Mouse (Mus musculus) thymus, adult 18-20 months (tissue): ENCODE results near the gene Rhof.

ENCODE experiments used
- DNase-seq, 2 experiments: peaks; one replicate each; pipeline ENCODE4 v3.0.0; 2022; ENCODE audit warnings: mixed read lengths in 2 of 2

Gene Rhof

DNA sequence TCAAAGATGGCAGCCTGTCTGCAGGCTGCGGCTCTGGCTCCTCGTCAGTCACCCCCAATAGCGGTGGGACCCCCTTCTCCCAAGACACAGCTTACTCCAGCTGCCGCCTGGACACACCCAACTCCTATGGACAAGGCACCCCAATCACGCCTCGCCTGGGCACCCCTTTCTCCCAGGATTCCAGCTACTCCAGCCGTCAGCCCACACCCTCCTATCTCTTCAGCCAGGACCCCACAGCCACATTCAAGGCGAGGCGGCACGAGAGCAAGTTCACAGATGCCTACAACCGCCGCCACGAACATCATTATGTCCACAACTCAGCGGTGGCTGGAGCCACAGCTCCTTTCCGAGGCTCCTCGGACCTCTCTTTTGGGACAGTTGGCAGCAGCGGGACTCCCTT, 15.1 kb upstream of the Rhof start:
- DNase-seq, result no peak

DNA sequence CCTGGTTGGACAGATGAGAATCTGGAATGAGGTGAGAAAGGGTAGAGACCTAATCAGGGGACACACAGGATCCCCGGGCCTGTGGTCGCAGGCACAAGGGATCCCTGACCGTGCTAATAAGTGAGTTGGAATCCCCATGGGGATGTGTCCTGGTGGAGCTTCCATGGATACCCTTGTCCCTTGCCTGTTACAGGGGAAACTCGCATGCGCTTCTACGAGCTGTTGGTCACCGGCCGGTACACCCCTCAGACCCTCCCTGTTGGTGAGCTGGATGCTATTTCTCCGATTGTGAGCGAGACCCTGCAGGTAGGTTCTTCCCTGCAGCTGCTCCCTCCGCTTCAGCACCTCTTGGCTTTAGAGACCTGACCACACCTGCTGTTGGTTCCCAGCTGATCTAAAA, 13.9 kb upstream of the Rhof start:
- no peak for DNase-seq

DNA sequence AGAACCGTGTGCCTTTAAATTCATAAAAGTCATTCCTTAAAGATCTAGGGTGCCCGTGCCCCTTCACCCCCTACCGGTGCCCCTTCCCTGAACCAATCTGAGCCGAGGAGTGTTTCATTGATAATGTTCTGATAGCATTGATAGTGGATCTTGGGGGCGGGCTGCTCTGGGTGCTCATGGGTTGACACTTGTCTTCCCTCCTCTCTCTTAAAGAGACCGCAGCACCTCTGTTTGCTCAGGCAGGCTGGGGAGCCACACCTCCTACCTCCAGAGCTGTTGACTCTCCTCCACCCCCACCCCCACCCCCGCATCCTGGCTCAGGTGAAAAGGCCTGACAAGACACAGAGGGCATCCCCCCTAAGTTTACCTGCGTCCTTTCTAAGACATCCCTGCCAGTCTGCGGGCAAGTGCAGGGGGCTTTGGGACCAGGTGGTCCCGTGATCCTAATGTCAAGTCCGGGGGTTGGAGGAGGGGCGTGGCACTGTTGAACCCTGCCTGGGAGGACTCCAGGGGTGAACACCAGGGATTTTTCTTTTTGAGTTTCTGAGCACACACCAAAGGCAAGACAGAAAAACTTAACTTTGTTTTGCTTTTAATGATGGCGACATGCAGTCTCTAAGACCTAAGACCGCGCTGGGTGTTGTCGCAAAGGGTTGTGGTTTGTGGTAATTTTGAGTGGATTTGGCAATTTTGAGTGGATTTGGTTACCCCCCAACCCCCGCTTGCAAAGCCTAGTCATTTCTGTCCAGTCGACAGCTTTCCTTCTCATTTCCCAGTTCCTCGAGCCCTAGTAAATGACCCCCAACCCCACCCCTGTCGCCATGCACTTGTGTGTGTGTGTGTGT, 12.5 kb upstream of the Rhof start:
- DNase-seq, result peak in 1 of 2 experiments; percentile 53

DNA sequence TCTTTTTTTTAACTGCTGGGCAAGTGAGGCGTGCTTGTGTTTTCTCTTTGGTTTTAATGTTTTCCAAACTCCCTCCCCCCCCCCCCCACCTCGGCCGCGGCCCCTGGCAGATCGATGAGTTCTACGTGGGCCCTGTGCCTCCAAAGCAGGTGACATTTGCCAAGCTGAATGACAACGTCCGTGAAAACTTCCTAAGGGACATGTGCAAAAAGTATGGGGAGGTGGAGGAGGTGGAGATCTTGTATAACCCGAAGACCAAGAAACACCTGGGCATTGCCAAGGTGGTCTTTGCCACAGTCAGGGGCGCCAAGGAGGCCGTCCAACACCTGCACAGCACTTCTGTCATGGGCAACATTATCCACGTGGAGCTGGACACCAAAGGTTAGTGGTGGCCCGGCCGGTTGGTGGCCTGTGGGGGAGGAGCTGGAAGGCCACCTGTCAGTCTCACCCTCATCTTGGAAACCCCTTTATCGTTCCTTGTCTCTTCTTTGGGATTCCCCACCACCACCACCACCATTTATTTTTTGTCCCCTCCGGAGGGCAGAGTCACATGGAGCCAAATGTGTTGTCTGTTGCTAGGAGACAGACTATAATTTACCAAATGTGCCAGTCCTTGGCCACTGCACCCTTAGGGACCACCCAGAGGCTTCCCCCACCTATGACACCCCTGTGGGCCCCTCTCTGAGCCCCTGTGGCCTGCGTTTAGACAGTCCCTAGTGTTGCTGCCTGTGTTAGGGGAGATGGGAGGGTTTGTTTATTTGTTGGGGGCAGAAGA, 11.7 kb upstream of the Rhof start:
- DNase-seq, result no peak

DNA sequence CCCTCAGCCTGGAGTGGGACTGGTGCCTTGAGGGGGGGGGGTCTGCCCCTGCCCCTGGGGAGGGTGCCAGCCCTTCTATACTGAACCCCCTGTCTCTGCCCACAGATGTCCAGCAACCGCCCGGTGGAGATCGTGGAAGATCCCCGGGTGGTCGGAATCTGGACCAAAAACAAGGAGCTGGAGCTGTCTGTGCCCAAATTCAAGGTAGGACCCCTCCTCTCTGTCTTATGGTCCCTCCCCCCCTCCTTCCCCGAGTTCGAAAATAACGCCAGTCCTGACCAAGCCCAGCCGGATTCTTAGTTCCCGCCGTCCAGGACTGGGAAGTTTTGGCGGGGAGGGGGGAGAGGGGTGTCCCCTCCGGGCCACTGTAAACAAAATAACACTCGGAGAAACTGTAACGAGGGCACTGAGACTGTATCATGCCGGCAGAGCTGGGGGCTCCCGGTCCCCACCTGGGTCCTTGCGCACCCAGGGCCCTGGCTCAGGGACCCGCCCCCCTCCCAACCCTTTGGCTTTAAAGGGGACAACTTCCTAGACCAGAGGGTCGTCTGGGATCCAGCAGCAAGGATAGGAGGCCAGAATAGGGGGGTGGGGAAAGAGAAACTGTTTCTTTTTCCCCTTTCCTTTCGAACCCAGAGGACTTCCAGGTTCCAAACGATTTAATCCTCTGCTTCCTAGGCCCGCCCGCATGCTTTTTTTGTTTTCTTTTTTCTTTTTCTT, 10.9 kb upstream of the Rhof start:
- no peak for DNase-seq

DNA sequence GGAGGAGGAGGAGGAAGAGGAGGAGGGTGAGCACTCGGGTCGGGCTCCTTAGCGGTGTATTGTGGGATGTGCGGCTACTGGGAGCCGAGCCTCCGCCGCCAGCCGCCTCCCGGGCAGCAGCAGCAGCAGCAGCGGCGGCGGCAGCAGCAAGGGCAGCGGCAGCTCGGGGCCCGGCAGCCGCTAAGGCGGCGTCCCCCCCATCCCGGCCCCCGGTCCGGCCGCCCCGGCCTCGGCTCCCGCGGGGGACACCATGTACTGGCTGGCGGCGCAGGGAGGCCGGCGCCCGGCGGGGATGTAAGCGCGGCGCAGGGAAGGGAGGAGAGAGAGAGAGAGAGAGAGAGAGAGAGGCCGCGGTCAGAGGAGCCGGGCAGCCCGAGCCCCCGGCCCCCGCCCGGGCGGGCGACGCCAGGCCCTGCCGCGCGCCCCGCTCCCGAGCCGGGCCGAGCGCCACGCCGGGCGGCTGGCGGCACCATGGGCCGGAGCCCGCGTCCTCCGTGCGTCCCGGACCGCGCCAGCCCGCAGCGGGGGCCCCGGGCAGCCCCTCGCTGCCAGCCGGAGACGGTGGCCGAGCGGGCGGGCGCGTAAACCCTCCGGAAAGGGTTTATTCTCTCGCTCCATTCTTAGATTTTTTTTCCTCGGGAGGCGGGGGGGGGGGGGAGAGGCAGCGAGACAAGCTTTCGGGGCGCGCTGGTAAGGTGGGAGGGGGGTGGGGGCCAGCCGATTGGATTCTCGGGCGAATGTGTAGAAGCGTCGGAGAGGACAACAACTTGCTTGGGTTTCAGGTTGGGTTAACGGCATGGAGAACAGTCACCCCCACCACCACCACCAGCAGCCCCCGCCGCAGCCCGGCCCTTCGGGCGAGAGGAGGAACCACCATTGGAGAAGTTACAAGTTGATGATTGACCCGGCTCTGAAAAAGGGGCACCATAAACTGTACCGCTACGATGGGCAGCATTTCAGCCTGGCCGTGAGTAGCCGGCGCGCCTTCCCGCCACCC, 10.0 kb upstream of the Rhof start, which contains the start of gene Setd1b:
Gene Setd1b, plus strand, starts transcription at position 33 of the 997 bp plus-strand sequence.
- DNase-seq, result peak; percentile 67 to 75

DNA sequence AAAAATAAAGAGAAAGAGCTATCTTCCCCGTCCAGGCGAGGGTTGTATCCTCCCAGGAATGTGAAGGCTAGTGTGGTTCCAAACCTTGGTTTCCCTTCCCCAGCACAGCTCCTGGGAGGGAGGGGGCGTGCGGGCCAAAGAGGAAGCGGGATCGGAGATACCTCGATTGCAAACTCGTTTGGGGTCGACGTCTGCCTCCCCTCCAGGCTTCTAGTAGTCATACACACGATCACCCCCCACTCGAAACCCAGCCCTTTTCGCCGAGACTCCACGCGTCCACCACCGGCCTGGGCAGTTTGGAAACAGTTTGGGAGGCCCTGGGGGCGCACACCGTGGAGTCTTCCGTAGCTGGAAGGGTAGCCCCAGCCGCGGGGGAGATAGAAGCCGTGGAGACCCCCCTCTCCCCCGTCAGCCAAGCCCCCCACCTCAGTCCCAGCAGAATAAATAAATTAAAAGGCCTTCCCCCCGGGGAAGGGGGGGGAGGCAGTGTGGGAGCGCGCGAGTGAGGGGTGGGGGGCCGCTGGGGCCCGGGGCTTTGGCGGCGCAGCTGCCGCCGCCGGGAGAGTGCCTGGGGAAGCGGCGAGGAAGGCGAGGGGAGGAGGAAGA, 9.2 kb upstream of the Rhof start:
- peak in 1 of 2 experiments; percentile 71 for DNase-seq

DNA sequence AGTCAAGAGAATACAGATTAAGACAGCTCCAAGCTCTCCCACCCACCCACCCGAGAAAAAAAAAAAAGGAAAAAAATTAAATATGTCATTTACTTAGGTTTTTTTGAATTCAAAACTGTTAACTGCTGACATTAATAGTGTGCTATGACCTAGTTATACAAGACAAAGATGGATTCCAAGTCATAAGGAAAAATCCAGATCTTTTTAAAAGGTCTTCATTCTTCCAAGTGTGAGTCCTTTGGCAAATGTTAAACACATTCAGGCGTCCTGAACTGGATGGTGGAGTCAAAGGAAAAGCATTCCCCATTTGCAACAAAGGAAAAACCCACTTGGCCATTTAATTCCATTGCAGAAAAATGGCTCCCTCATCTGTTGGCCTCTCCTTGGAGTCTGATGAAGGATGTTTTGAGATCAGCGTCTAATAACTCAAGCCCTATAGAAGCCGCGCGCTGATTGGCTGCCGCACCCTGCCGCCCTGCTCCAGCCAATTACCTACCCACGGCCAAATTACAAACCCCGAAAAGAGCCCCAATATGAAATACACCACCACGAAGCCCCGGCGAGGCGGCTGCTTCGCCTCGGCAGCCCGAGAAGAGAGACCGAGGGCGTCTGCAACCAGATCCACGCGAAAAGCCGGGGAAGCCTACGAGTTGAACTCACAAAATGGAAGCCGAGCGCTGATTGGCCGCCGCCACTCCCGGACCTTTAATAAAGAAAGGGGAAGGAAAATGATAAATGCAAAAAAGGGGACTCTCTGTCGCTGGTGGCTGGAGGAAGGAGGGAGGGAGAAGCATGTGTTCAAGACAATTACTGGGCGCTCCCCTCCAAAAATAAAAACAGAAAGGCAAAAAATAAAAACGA, 8.4 kb upstream of the Rhof start:
- peak; percentile 73 to 83 for DNase-seq

DNA sequence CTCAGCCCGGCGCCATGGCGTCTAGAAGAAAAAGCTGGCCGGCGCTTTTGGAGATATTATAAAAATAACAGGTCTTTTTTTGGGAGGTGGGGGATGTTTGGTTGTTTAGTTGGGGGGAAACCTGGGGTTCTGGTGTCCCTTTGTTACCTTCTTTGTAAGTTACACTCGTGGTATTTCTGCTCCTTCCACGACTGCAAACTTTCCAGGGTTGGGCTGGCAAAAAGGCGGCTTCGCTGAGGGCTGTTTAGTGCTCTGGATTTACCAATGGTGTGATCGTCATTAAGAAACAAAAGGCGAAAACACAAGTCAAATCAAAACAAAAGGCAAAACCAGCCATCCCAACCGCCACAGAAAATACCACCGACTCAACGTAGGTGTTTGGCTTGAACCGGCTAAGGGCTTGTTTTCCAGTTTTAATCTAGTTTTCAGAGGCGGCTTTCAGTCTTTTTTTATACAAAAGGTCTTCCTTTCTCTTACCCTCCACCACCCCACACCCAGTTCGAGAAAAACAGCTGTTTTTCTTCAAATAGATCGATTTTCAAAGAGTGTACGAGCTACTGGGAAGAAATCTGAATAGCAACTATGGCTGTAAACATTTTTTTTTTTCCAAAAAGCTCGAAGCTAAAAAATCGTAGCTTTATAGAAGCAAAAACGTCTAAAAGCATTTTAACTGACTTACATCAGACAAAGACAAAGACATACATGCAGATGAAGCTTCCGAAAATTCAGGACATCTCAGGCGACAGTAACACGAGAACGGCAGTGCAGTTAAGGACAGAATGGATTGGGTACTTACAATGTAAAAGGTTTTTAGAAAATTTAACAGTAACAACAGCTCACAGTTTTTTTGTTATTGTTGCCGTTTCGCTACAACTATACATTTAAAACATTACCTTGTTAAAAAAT, 7.5 kb upstream of the Rhof start:
- DNase-seq, result no peak

DNA sequence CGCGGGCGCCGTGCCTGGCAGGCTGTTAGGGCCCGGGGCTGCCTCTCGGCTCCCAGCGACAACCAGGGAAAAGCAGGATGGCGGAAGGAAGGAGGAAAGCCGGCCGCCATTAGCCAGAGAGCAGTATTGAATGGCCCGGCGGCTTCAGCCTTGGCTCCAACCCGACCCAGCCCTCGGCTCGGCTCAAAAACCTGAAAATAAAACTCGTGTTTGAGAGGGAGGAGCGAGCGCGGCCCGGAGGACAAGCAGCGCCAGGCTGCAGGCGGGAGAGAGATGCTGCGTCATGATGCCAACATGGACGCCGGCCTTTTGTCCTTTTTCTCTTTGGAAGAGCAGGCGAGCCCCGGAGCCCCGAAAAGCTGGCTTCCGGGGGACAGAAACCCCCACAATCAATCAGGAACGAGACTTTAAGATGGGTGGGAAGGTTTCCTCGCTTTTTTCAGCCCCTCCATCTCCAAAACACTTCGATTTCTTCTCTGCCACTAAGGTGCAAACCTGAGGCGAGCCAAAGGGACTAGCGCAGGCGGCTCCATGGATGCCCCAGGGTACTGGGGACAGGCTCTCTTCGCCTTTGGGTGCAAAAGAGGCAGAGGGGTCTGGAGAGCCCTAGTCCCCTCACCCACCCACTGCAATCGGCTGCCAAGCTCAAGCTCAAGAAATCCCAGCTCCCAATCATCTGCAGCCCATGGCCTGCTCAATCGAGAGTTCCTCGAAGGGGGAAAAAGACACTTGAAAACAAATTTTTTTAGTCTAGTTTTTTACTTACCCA, 6.6 kb upstream of the Rhof start:
- peak in 1 of 2 experiments; percentile 73 for DNase-seq

DNA sequence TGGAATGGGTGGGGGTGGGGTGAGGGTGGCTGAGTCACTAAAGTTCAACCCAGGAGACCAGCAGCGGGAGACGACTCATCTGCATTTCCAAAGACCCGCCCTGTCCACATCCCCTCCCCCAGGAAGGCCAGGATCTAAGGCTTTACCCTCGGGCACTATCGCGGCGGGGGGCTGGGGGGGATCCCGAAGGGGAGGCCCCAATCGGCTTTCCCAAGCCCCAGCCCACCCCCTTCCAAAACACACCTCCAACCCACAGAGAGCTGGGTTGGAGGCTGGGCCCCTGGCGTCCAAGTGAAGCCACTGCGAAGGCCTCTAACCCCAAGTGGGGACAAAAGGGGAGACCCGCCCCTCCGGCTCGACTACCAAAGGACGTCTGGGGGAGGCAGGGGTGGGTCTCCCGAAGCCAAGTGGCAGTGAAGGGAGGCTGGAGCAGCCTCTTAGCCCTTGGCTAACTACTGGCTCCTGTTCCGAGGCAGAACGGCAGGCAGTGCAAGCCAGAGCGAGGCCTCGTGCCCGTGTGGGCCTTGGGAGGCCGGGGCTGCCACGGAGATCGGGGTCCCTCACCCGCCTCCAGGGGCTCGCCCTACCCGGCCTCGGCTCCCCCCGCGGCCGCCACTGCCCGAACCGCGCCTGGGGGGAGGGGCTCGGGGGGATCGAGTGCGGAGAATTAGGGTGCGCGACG, 5.9 kb upstream of the Rhof start:
- peak in 1 of 2 experiments; percentile 61 for DNase-seq

DNA sequence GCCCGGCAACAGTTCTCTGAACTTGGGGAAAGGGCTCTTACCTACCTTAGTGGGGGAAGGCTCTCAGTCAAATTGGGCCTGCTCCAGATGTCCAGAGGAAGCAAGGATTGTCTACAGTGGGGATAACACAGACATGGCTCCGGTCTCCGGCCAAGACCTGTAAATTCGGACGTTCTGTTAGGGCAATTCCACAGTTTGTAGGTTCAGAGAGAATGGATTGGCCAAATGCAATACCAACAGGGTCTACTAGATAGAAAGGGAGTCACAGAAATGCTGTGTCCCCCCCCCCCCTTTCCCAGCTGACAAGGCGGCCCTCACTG, 5.4 kb upstream of the Rhof start:
- DNase-seq, result no peak

DNA sequence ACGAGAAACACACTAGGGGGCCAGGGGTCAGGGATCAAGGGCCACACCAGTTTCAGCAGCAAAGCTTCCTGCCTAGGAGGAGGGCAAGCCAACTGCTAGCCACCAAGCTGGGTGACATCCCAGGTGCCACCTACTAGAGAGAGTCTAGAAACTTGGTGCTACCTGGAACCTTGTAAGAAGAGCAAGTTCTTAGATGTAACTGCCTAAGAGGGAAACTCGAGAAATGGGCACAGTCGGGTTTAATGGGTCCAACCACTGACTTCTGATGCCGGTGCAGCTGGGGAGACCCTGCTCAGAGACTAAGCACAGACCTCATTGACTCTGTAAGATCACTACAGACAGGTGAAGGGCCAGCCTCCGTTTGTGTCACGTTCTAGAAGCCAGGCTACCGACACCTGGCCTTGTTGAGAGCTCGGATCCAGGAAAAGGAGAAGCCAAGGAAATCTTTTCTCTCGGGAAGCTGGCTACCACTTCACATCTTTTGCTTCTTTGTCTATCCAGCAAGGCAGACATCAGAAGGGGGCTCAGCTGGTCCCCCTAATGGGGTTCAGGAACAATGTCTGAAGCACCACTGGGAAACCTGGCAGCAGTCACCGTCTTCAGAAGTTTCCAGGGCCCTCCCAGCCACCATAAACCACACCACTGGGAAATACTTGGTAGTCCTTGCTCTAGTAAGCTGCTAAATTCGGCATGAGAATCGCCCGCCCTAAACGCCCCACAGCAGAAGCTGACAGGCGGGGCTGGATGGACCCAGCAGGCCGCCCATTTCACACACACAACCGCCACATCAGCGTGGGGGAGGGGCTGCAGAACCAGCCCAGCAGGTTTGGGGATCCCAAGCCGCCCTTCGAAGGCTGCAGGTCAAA, 4.8 kb upstream of the Rhof start:
- peak in 1 of 2 experiments; percentile 68 for DNase-seq

DNA sequence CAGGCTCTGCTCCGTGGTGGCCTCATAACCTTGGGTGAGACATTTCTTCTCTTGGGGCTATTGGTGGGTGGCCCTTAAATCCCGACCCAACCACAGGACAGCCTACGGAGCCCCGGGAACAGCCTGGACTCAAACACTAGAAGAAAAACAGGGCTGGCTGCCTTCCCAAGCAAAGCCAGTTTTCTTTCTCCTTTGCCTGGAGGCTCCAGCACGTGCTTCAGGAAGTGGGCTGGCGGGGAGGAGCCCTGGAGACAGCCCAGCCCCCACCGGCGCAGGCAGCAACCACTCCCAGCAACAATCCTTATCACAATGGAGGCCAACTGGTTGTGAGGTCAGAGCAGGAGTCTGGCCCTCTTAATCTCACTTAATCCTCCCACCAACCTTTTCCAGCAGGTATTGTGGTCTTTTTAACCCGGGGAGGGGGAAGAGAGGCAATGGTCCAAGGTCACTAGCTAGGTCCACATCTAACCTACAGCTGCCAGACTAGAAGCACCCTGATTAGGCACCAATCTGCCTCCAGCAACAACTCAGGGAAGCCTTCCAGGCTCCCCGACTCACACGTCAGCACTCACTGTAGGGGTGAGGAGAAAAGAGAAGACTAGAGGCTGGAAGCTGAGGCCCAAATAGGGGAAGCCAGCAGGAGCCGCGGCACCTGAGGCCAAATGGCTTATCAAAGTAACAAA, 4.0 kb upstream of the Rhof start:
- DNase-seq, result peak; percentile 69 to 73

DNA sequence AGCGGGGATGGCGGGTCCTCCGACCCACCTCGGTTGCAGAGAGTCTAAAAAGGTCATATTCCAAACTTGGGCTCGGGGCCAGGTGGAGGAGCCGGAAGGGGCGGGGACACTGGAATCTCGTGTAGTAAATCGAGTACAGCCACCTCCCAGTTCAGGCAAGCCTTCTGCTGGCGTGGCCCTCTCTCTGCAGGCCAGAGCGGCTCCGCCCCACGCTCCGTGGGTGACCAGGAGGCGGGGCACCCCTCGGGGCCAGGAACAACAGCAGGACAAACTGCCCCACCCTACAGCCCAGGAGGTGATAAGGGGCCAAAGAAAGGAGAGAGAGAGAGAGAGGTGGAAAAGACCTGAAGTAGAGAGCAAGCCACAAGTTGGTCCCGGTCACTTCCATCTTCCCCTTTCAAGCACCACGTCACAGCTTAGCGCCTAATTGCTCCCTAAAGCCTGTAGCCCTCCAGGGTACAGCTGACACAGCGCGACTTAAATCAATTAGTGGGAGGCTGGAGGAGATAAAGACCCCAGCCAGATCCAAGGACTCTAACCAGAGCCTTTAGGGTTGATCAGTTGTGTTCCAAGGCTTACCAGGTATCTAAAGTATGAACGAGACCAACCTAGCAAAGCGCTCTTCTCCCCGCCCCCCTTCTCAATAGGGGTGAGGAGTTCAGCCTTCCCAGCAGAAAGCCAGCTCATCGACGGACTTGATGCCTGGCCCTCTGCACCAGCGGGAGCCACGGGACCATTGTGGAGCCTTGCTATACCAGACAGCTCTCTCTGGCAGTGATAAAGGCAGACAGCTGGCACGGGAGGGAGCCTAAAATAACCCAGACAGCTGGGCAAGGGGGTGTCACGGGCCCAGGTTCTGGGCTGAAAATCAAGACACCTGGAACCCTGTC, 3.2 kb upstream of the Rhof start:
- peak; percentile 56 to 59 for DNase-seq
